Mouse (Mus musculus) gastrocnemius, adult 8-10 months (tissue): ENCODE measurements at regions not wholly inside any gene's neighbourhood (a gene's known extent, or its start where the extent isn't known, plus 50 kb on each side); places are given as distances from the start of the nearest gene placed in this dataset.
A peak's percentile ranks its signal among the peaks of the same experiment; 100 is the strongest.

Experiments
- DNase-seq, 2 experiments: peaks; one replicate each; pipeline ENCODE4 v3.0.0; 2022; ENCODE audit warnings: low spot score in 2 of 2

GRCm38 (mm10) chr1:81927721-81928120 is 305.2 kb upstream of the Gm9747 start:
- peak; percentile 4 to 6 for DNase-seq

DNA sequence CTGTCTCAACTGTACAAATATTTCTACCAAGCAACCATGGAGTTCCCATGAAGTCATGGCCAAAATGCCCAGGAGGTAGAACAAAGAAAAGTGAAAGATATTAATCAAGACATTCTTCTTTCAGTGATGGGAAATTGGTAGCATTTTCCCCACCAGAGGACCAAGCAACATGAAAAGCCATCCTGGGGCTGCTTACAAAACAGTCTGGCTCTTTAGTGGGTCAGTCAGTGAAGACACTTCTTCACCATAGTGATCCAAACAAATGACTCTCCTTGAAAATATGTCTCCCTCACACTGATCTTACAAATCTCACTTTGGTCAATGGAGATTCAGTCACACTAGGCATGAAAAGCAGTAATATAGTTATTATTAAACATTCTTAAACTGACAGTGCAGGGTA is 299.8 kb upstream of the Gm9747 start:
- no peak for DNase-seq

- DNase-seq = no peak
Observed at GRCm38 (mm10) chr1:81945236-81945635, 287.7 kb upstream of the Gm9747 start.

DNA sequence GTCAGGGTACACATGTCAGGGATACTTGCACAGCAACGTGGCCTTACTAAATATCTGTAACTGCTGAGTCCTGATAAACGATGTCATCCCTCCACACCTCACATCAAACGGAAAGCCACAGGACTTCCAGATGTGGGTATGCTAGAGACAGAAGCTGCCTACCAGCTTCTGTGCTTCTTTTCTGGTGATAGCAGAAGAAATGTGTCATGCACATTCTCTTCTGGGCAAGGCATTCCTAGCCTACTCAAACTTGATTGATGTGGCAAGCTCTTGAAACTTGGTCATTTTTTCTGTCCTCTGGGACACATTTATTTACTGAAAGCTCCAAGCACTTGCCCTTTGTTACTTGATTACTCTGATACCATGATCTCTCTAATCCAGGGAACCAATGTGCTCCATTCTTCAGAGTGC is 282.8 kb upstream of the Gm9747 start:
- DNase-seq = no peak

- no peak for DNase-seq
Observed at GRCm38 (mm10) chr1:81950853-81951252, 282.1 kb upstream of the Gm9747 start.

- DNase-seq = no peak
Observed at GRCm38 (mm10) chr1:81951493-81952011, 281.4 kb upstream of the Gm9747 start.

DNA sequence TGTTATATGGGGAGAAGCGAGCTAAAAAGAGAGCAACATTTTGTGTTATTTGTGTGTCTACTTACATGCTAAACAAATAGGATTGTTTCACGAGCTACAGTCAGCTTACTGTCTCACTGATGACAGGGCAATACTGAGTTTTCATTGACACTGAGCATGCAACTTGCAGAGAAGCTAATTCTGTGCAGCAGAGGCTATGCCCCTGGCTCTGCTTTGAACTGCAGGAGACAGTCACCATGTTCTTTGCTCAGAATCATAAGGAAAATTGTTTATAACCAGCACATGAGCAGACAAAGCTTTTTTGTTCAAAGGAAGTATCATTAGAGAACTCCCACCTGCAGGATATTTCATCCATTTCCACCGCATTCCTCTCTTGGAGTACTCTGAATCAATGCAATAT is 280.8 kb upstream of the Gm9747 start:
- DNase-seq = no peak

- no peak for DNase-seq
Observed at GRCm38 (mm10) chr1:81954507-81954906, 278.4 kb upstream of the Gm9747 start.

GRCm38 (mm10) chr1:81967062-81967461 is 265.9 kb upstream of the Gm9747 start:
- DNase-seq = no peak

DNA sequence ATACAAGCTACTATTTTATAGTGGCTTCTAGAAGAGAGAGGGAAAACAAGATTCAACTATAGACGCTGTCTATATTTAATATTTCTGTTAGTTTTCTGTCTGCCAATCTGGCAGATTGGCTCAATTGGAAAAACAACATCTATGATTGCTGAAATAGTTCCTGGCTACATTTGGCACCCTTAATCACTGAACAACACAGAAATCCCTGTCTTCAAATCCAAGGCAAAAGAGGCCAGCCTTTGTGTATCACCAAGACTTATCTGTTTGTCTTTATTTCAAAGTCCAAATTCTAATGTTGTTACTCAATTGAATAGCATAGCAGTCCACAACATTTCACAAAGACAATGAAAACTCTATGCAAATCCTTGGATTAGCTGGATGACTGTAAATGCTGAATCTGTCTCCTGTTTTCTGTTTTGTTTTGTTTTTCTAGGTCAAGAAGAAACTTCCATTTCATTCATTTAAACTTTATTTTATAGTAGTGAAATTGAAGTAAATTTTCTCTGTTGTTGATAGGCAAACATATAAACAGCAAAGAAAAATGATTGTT is 265.1 kb upstream of the Gm9747 start:
- no peak for DNase-seq

GRCm38 (mm10) chr1:81972575-81972974 is 260.3 kb upstream of the Gm9747 start:
- DNase-seq = no peak

DNA sequence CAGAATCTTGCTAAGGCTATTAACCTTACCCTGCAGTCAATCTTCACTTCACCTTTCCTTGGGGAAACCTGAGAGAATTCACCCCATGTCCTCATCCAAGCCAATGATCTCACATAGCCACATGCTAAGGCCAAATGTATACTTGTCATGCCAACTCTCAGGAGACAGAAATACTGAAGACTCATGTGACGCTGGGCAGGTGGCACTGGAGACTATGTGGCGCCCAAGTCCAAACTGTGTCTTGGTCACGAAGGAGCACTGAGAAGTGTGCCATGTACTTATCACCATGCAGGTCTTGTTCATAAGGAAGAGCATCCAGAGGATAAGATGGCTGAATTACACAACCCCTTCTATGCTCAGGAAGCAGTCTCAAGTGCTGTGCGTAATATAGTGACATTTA is 259.4 kb upstream of the Gm9747 start:
- peak; percentile 50 to 75 for DNase-seq

DNA sequence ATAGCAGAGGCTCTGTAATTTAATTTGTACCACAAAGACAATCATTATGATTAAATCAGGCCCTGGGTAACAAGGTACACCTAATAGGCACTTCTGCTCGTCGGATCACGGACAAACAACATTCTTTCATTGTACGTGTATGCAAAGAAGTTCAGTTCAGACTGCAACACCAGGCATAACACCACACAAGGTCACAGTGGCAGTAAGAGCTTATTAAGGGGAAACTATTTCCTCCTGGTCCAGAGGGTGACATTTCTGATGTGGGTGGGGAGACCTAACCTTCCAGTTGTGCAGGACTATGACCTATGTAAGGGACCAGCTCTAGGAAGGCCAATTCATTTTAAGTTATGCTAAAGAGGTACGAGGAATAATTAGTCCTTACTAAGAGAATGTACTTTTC is 225.0 kb upstream of the Gm9747 start:
- no peak for DNase-seq

DNA sequence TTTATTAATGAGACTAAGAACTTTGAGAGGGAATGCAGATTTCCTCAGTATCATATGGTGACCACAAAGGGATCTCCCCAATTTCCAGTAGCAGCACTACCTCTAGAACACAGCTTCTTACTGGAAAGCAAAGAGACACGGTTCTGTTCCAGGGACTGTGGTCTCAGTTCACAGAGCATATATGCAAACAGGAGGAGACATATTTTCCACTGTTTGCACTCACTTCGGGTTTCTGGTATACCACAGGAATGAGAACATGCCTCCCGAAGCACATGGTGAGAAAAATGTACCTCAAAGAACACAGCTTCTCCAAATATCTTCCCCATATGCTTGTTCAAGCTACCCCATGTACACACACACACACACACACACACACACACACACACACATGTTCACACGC is 224.1 kb upstream of the Gm9747 start:
- DNase-seq = no peak

DNA sequence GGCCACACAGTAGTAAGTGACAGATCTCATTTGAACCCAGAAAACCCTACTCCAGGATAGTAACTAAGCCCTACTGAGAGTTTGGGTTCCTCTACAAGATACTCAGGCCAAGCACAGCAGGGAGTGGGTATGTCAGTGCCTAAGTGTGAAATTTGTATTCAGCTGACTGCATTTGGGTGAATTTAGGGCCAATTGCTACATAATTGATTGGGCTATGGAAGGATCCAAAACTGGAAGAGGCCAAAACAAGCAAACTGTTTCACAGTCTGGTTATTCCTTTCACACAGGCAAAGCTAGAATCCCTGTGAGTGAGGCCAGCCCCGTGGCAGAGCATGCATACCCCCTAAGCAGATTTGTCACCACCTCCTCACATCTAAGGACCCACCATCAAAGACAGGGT is 221.9 kb upstream of the Gm9747 start:
- no peak for DNase-seq

- DNase-seq = no peak
Observed at GRCm38 (mm10) chr1:82015341-82015740, 217.6 kb upstream of the Gm9747 start.

DNA sequence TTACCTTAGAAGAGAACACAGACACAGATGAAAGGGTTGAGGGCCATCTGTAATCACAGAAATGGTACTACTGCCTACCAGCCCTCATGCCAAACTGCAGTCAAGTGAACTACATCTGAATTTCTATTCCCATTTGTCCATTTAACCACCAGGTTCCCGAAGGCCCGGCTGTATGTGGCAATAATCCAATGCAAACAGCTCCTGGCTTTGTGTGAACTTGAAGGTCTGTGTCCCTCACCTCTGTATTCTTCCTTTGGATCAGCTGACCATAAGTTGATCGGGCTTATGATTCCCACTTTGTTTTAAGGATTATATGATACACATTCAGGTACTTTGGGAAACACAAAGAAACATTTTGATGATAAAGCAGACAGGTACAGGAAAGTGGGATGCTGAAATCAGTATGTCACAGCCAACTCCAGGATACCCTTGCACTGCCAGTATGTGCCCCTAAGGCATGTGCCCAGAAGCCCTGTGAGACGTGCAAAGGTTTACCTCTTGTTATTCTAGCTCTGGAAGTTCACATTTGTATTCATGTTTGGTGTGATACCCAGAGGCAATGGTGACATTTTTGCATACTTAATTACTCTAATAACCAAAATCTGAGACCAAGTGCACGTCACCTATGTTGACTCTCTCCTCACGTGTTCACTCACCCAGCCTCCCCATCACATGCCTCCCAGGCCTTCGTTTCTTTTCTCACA is 214.1 kb upstream of the Gm9747 start:
- DNase-seq = no peak

DNA sequence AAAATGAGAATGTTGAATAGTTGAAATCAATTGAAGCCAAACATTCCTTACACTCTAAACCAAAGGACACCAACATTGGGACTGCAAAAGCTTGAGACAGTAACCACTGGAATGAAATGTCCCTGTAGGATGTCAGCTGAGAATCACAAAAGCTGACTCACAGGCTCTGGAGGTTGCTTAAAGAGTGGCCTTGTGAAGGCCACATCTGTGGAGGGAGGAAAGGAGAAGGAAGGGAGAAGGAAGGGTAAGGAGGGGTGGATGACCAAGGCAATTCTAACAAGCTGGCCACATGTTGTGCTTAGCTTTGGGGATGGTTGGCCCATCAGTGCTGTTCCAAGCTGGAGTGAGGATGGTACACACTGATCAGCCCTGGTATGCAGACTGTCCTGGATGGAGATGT is 205.2 kb upstream of the Gm9747 start:
- DNase-seq = no peak

- DNase-seq = no peak
Observed at GRCm38 (mm10) chr1:82031130-82031529, 201.8 kb upstream of the Gm9747 start.

DNA sequence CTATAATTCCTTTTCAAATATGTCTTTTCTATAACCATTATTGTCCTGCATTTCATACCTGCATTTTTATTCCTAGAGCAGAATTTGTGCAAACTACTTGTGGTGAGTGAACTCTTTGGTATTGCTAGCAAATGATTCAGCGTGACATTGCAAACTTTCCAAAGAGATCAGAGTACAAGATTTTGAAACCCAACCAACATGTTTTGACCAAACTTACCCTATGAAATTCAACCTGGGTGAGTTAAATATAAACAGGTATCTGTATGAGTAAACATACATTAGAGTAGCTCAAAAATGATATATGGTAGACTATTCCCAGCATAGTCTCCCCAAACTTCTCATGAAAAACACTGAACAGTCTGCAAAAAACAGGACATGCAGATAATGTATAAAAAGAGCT is 200.5 kb upstream of the Gm9747 start:
- no peak for DNase-seq

- no peak for DNase-seq
Observed at GRCm38 (mm10) chr1:82038171-82038570, 194.7 kb upstream of the Gm9747 start.

GRCm38 (mm10) chr1:82038698-82039097 is 194.2 kb upstream of the Gm9747 start:
- no peak for DNase-seq

- no peak for DNase-seq
Observed at GRCm38 (mm10) chr1:82041286-82042050, 191.4 kb upstream of the Gm9747 start.
